Mouse (Mus musculus) midbrain, embryonic 11.5 days (tissue): ENCODE results near the gene Csnk2b. TPM values are rescaled to one million over a fixed set of nuclear protein-coding genes. Genes with fewer than 3 reads are reported as not detected.
"Not testable (repeated sequence)": the region's sequence is repeated elsewhere in the genome, so short reads cannot be mapped to it uniquely, and the experiment has no call there.

ENCODE experiments used
- ATAC-seq: fragments of 200-750 bp; cut with Nextera tagmentation; 2 replicates; pipeline ENCODE4 v1.8.0; 2017; ENCODE audit warnings: moderate TSS enrichment, moderate library complexity; ENCODE audit not compliant: low FRiP score
- DNase-seq: peaks from one replicate; pipeline ENCODE4 v3.0.0; 2015; ENCODE audit warnings: low spot score; ENCODE audit errors: missing footprints
- H3K27ac ChIP-seq: fragments of 300-500 bp; sonication (generic); 2 replicates; pipeline ENCODE4 v1.5.1; 2014; ENCODE audit warnings: low read depth, low read length
- H3K27me3 ChIP-seq: fragments of 300-500 bp; sonication (generic); 2 replicates; pipeline ENCODE4 v1.6.1; 2014; ENCODE audit warnings: mild to moderate bottlenecking, low read length, moderate library complexity, mixed read lengths; ENCODE audit not compliant: control insufficient read depth, insufficient read depth
- H3K36me3 ChIP-seq: fragments of 300-500 bp; sonication (generic); 2 replicates; pipeline ENCODE4 v1.6.1; 2014; ENCODE audit warnings: mild to moderate bottlenecking, low read length, moderate library complexity, mixed read lengths; ENCODE audit not compliant: control insufficient read depth, insufficient read depth
- H3K4me1 ChIP-seq: fragments of 300-500 bp; sonication (generic); 2 replicates; pipeline ENCODE4 v1.6.1; 2014; ENCODE audit warnings: low read length; ENCODE audit not compliant: control insufficient read depth, insufficient read depth
- H3K4me2 ChIP-seq: fragments of 300-500 bp; sonication (generic); 2 replicates; pipeline ENCODE4 v1.6.1; 2014; ENCODE audit warnings: mild to moderate bottlenecking, moderate library complexity
- H3K4me3 ChIP-seq: fragments of 300-500 bp; sonication (generic); 2 replicates; pipeline ENCODE4 v1.5.1; 2014; ENCODE audit warnings: low read depth, low read length
- H3K9ac ChIP-seq: fragments of 300-500 bp; sonication (generic); 2 replicates; pipeline ENCODE4 v1.6.1; 2014; ENCODE audit warnings: low read length
- H3K9me3 ChIP-seq: fragments of 300-500 bp; sonication (generic); 2 replicates; pipeline ENCODE4 v1.6.1; 2016; ENCODE audit warnings: low read length; ENCODE audit not compliant: control insufficient read depth
- WGBS: fragments of 180-500 bp; shearing (Covaris S2); extraction: QIAGEN DNeasy Blood & Tissue Kit; methylation state at CpG from one replicate; pipeline ENCODE4 v1.1.7; 2014; 5-methylcytosine and 5-hydroxymethylcytosine counted together
- polyA plus RNA-seq: library from polyadenylated mRNA; unstranded; fragments of >200 nt; fragmentation: Nextera tagmentation; extraction: Ambion mirVana; gene quantifications from 2 replicates; pipeline ENCODE4 v1.2.1, GENCODE M21; 2014

Csnk2b gene
- polyA plus RNA-seq, 1 experiment from 2014 or later: 293 TPM

DNA sequence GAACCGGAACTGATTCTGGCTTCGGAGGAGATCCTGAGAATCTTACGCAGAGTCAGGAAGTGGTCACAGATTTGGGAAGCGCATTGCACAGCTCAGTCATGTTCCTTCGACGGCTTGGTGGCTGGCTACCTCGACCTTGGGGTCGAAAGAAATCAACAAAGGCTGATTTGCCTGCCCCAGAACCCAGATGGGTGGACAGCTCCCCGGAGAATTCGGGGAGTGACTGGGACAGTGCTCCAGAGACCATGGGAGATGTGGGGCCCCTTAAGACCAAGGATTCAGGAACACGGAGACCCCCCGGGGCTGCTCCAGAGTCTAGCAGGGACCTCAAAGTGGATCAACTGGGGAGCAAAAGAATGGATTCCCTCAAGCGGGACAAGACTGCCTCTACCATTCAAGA lies 5.2 kb upstream of the Csnk2b start:
- H3K4me2 ChIP-seq: peak overlapping the region; percentile 75
- DNase-seq: no peak
- H3K36me3 ChIP-seq: no peaks in the 10 kb centered on the region; the same call in 1 of the 2 replicates
- no peaks in the 10 kb centered on the region for H3K27me3 ChIP-seq
- peaks cover 16% of the 10 kb centered on the region for H3K4me1 ChIP-seq
- H3K4me3 ChIP-seq: peak overlapping the region; percentile 62
- H3K27ac ChIP-seq: no peak overlapping the region
- peak overlapping the region; percentile 92; the same call in 1 of the 2 replicates for H3K9ac ChIP-seq
- ATAC-seq: no peak
- H3K9me3 ChIP-seq: no peaks in the 10 kb centered on the region
- WGBS: 78% methylated on average over 13 of the region's 13 CpGs

DNA sequence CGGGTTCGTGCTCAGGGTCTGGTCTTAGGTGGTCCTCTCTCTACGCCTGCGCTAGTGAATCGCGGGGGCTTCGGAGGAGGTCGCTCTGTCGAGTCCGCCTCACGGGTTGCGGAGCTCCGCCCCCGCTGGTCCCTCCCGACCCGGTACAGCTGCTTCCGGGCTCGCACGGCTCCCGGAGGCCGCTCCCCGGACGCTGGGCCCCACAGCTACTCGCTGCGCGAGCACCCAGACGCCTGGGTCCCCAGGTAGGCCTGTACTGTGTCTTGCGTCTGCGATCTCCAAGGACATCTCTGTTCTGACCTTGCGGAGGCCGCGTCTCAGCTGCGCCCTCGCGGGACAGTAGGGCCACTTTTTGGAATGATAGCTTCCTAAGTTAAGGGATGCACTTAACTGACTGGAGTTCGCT lies 4.4 kb upstream of the Csnk2b start, which contains the start of gene D17H6S53E:
Gene D17H6S53E, plus strand, starts transcription at position 168 of the 406 bp plus-strand sequence.
- H3K27ac ChIP-seq: peak within 1 kb of the TSS; percentile 40
- under 1% methylated on average over 36 of the region's 36 CpGs for WGBS
- H3K4me3 ChIP-seq: peak within 1 kb of the TSS; percentile 62
- no peaks in the 10 kb centered on the region for H3K27me3 ChIP-seq
- H3K4me1 ChIP-seq: peaks cover 16% of the 10 kb centered on the region
- ATAC-seq: peak; percentile 48
- no peaks in the 10 kb centered on the region; the same call in 1 of the 2 replicates for H3K36me3 ChIP-seq
- H3K9me3 ChIP-seq: no peaks in the 10 kb centered on the region
- H3K9ac ChIP-seq: peak within 1 kb of the TSS; percentile 92
- DNase-seq: peak; percentile 93
- peak within 1 kb of the TSS; percentile 75 for H3K4me2 ChIP-seq

DNA sequence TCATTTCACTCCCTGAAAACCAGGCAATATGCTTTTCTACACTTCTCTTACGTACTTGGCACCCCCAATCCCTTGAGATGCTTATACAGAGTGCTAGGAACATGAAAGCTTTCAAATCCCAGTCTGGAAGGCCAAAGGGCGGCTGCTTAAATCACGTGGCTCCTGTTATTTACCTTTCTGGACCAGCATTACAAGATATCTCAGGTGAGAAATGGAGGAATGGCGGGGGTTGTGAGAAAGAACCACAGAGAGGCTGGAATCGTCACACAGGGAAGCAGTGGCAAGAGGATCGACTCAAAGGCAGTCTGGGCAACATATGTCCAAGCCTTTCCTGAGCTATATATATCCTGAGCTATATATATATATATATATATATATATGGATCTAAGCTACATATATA lies 3.7 kb upstream of the Csnk2b start:
- Histone ChIP-seq H3K27ac (no peak overlapping the region), H3K4me3 (peak overlapping the region; percentile 62), H3K9ac (peak overlapping the region; percentile 92), H3K36me3 (no peaks in the 10 kb centered on the region; the same call in 1 of the 2 replicates), H3K4me1 (peaks cover 16% of the 10 kb centered on the region), H3K4me2 (peak overlapping the region; percentile 75), H3K27me3 (no peaks in the 10 kb centered on the region), H3K9me3 (no peaks in the 10 kb centered on the region)
- ATAC-seq (no peak), DNase-seq (no peak)
- 40% methylated on average over 6 of the region's 6 CpGs for WGBS

DNA sequence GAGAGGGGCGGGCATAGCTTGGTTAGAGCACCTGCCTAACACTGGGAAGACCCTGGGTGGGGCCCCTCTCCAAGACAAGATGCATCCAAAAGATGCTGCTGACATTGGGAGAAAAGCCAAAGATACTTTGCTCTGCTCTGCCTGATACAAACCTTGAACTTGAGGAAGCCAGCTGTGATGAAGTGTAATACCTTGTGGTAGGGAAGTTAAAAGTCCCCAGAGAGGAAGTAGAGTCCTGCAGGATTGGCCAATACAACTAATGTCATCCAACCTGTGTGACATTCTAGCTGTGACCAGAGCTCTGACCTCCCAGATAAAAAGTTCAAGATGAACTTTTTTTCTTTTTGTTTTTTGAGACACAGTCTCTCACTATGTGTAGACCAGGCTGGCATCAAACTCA lies 3.2 kb upstream of the Csnk2b start:
- Histone ChIP-seq H3K9me3 (no peaks in the 10 kb centered on the region), H3K36me3 (no peaks in the 10 kb centered on the region; the same call in 1 of the 2 replicates), H3K4me3 (no peak overlapping the region), H3K27me3 (no peaks in the 10 kb centered on the region), H3K4me2 (no peak overlapping the region), H3K27ac (no peak overlapping the region), H3K9ac (no peak overlapping the region), H3K4me1 (peaks cover 21% of the 10 kb centered on the region)
- WGBS: 100% methylated on average over 1 of the region's 1 CpGs
- DNase-seq: no peak
- ATAC-seq: no peak

DNA sequence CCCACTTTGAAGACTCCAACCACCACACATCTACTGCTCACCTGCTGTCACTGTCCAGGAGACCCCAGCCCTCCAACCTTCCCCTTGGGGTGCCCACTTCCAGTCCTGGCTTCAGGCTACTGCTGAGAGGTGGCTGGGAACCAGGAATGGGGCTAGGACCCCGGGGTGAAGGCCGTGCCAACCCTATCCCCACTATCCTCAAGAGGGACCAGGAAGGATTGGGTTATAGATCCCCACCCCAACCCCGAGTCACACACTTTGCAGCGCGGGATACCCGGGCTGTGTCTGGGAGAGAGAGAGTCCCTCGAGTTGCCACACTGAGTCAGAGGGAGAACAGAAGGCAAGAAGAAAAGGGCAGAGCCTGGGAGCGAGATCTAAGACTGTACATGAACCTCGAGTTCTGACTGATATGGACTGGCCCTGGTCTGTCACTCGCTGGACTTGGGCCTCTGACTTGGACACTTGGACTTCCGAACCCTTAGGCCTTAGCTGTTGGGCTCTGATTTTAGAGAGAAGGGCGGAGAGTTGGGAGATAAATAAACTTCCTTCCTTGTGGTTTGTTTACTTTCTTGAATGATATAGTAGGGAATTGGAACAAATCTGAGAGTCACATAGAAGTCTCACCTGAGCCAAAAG lies 2.5 kb upstream of the Csnk2b start:
- ATAC-seq, H3K27ac ChIP-seq, H3K36me3 ChIP-seq, H3K4me3 ChIP-seq, DNase-seq, H3K4me2 ChIP-seq, H3K9ac ChIP-seq, H3K9me3 ChIP-seq, H3K27me3 ChIP-seq: not testable (repeated sequence)
- peaks cover 23% of the 10 kb centered on the region for H3K4me1 ChIP-seq
- WGBS: 93% methylated on average over 12 of the region's 12 CpGs

DNA sequence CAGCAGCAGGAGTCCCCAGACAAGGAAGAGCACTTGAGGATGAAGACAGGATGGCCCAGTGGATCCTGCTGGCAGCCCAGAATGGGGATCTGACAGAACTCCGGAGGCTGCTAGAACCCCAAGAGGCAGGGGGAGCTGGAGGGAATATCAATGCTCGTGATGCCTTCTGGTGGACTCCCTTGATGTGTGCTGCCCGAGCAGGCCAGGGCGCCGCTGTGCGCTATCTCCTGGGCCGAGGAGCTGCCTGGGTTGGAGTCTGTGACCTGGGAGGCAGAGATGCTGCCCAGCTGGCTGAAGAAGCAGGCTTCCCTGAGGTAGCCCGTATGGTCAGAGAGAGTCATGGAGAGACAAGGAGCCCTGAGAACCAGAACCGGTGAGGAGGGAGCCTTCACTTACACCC lies 1.4 kb upstream of the Csnk2b start:
- 94% methylated on average over 9 of the region's 9 CpGs for WGBS
- H3K27me3 ChIP-seq, H3K27ac ChIP-seq, DNase-seq, H3K9ac ChIP-seq, ATAC-seq, H3K4me3 ChIP-seq, H3K4me2 ChIP-seq, H3K36me3 ChIP-seq, H3K9me3 ChIP-seq: not testable (repeated sequence)
- H3K4me1 ChIP-seq: peaks cover 23% of the 10 kb centered on the region

DNA sequence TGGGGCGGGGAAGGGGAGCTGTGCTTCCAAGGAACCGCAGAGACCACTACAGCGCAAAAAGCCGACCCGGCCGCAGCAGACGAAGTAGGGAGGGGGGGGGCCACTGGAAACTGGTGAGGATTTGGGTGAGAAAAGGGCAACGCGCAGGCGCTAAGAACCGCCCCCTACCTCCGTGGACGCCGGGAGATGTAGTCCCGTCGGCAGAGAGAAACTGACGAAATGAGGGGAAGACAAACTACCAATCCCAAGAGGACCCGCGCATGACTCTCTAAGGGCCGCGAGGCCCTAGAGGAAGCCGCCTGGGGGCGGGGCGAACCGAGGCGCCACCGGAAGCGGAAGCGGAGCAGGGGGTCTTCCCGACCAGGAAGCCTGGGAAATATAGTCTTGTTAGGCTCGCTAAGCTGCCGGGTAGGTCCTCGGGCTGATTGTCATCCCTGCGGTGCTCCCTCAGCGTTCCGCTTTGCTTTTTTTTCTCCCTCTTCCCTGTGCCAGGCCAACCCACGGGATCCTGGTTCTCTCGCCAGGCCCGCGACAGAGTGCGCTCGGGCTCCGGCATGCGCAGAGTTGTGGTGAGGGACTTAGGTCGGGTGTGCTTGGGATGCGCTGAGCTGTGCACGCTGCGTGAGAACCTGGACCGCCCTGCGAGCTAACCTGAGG lies 582 bp downstream of the Csnk2b start, which contains the start of gene Gpank1:
Gene Gpank1, plus strand, starts transcription at position 313 of the 657 bp plus-strand sequence.
- Histone ChIP-seq H3K4me1 (peaks cover 15% of the 10 kb centered on the region), H3K9ac (peak within 1 kb of the TSS; percentile 88), H3K36me3 (peaks cover 10% of the 10 kb centered on the region), H3K27ac (peak within 1 kb of the TSS; percentile 86), H3K9me3 (no peaks in the 10 kb centered on the region), H3K27me3 (no peaks in the 10 kb centered on the region), H3K4me2 (peak within 1 kb of the TSS; percentile 98), H3K4me3 (peak within 1 kb of the TSS; percentile 86)
- WGBS: under 1% methylated on average over 49 of the region's 50 CpGs
- peak; percentile 95 for ATAC-seq
- peak; percentile 98 for DNase-seq

DNA sequence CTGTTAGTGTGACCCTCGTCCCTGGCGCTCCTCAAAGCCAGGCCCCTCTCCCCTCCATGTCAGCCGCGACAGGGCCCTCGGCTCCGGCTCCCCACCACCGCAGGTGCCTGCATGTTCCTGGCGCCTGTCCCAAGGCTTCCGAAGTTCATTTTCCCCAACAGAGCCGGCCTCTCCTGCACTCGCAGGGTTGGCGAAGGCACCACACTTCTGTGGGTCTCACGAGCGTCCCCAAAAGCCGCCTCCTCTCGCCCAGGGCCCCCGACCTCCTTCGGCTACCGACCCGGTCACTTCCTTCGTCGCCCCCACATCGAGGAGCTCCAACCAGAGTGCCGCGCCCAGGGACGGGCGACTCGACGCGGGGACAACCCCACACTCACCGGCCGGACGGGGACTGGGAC lies 1.1 kb downstream of the Csnk2b start:
- Histone ChIP-seq H3K27ac (no peak overlapping the region), H3K27me3 (no peaks in the 10 kb centered on the region), H3K4me1 (peaks cover 13% of the 10 kb centered on the region), H3K4me3 (peak overlapping the region; percentile 86), H3K9me3 (no peaks in the 10 kb centered on the region), H3K4me2 (peak overlapping the region; percentile 98), H3K9ac (peak overlapping the region; percentile 88), H3K36me3 (peaks cover 14% of the 10 kb centered on the region)
- DNase-seq: peak; percentile 86
- WGBS: under 1% methylated on average over 33 of the region's 33 CpGs
- no peak; the same call in 1 of the 2 replicates for ATAC-seq
